Mouse (Mus musculus) gastrocnemius, adult 18-20 months (tissue): ENCODE measurements around the gene Klf13. TPM values are rescaled to one million over a fixed set of nuclear protein-coding genes. Genes with fewer than 3 reads are reported as not detected.

Experiments
- DNase-seq: peaks from one replicate; pipeline ENCODE4 v3.0.0; 2021; ENCODE audit warnings: low spot score
- total RNA-seq, 2 experiments: library from RNA; stranded (reverse); gene quantifications; 2 replicates each; pipeline ENCODE4 v1.2.3; 2021

Gene Klf13
- total RNA-seq, 2 experiments from 2014 or later, result 33.3 to 55.3 TPM

GRCm38 (mm10) chr7:63950931-63951607 lies 12.4 kb upstream of the Klf13 start:
- no peak for DNase-seq

- DNase-seq, result no peak
Measured at GRCm38 (mm10) chr7:63949176-63949575, 10.5 kb upstream of the Klf13 start.

- DNase-seq, result no peak
Measured at GRCm38 (mm10) chr7:63947514-63948487, 9.1 kb upstream of the Klf13 start.

- DNase-seq, result no peak
Measured at GRCm38 (mm10) chr7:63943946-63944345, 5.2 kb upstream of the Klf13 start.

GRCm38 (mm10) chr7:63941501-63941900 lies 2.8 kb upstream of the Klf13 start:
- DNase-seq, result no peak

GRCm38 (mm10) chr7:63941050-63941449 lies 2.3 kb upstream of the Klf13 start:
- DNase-seq, result no peak

GRCm38 (mm10) chr7:63940321-63940720 lies 1.6 kb upstream of the Klf13 start:
- no peak for DNase-seq

GRCm38 (mm10) chr7:63939397-63939951 lies 759 bp upstream of the Klf13 start:
- peak; percentile 81 for DNase-seq

GRCm38 (mm10) chr7:63938066-63938913 lies 425 bp downstream of the Klf13 start:
- no peak for DNase-seq

- peak; percentile 84 for DNase-seq
Measured at GRCm38 (mm10) chr7:63937236-63938065, 1.3 kb downstream of the Klf13 start.

- no peak for DNase-seq
Measured at GRCm38 (mm10) chr7:63936986-63937235, 1.8 kb downstream of the Klf13 start.

- DNase-seq, result peak; percentile 90
Measured at GRCm38 (mm10) chr7:63936188-63936985, 2.3 kb downstream of the Klf13 start.

GRCm38 (mm10) chr7:63935809-63936187 lies 2.9 kb downstream of the Klf13 start:
- DNase-seq, result no peak

GRCm38 (mm10) chr7:63934530-63934929 lies 4.2 kb downstream of the Klf13 start:
- no peak for DNase-seq

GRCm38 (mm10) chr7:63933905-63934304 lies 4.8 kb downstream of the Klf13 start:
- no peak for DNase-seq

GRCm38 (mm10) chr7:63932461-63932860 lies 6.3 kb downstream of the Klf13 start:
- no peak for DNase-seq

GRCm38 (mm10) chr7:63930766-63931165 lies 7.9 kb downstream of the Klf13 start:
- DNase-seq, result no peak

- DNase-seq, result no peak
Measured at GRCm38 (mm10) chr7:63930132-63930531, 8.6 kb downstream of the Klf13 start.

- DNase-seq, result no peak
Measured at GRCm38 (mm10) chr7:63929080-63929479, 9.6 kb downstream of the Klf13 start.

GRCm38 (mm10) chr7:63927121-63927520 lies 11.6 kb downstream of the Klf13 start:
- no peak for DNase-seq
